Mouse (Mus musculus) right cerebral cortex, adult 18-20 months (tissue): ENCODE measurements around the gene Tmem140.

Source experiments
- DNase-seq: peaks from one replicate; pipeline ENCODE4 v3.0.0; 2022; ENCODE audit warnings: mixed read lengths

Gene Tmem140

GRCm38 (mm10) chr6:34862791-34863403 lies at the start of gene Tmem140:
Tmem140 (plus strand) TSS chr6:34863146.
- no peak for DNase-seq

DNA sequence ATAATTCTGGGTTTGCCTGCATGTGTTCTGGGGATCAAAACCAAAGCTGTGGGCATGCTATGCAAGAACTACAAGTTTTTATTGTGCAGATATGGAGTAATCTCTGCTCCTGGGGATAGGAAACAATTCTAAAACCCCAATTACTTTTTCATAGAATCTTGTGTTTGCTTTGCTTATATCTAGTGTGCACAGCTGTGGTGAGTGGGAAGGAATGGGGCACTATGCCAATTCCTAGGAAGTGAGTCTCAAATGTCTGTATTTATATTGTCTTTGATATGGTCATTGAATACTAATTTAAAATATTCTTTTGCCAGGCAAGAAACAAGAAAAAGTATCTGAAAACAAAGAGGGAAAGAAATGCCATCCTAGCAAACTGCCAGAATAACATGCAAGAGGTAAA lies 38.5 kb upstream of the Tmem140 start:
- DNase-seq, result peak; percentile 14

DNA sequence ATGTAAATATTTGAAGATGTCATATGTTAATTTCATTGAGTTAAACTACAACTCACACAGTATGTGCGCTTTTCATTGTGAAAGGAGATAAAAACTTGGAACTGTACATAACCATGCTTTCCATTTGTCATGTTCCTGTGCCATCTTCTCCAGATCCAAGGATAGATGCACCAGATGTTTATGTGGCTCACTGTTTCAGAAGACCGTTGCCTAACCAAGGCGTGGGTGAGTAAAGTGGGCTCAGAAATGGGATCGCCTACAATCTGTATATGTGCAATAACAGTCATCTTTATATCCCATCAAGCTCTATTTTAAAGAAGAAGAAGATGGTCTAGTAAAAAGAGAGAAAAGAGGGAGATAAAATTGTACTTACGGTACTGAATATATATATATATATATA lies 30.6 kb upstream of the Tmem140 start:
- peak; percentile 54 for DNase-seq

DNA sequence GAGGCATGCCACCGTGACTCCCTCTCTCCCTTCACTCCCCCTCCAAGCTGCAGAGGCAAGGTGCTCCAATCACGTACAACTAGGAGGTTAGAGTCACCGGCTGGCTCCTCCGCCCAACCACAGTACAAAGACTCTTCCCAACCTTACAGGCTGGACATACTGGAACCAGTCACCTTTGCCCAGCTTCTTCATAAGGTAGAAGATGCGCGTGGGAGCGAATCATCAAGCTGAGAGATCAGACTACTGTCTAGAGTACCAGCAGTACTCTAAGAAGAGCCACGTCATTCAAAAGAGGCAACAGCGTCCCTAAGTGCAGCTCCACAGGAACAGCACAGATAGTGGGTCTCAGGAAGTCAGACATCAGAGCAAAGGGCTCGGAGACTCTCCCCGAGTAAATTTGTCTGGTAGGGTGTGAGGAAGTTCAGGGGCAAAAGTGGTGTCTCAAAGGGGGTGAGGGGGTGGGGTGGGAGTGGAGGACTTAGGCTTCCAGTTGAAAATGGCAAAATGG lies 1.3 kb upstream of the Tmem140 start:
- DNase-seq, result no peak

DNA sequence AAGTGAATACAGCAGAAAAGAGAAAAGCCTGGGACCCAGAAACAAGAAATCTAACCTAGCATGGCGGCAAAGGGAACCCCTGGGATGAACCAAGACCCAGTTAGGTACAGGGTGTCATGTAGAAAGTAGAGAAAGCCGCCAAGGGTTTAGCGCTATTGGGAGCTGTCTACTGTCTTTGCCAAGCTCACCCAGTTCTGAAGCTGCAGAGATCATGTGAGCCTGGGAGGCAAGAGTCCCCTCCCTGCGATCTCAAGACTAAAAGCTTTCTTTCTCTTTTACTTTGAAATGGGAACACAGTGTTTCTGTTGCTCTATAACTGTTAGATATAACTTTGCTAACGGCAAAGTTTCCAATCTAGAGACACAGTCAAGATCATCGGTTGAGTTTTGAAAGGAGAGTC lies 565 bp upstream of the Tmem140 start:
- DNase-seq, result no peak

DNA sequence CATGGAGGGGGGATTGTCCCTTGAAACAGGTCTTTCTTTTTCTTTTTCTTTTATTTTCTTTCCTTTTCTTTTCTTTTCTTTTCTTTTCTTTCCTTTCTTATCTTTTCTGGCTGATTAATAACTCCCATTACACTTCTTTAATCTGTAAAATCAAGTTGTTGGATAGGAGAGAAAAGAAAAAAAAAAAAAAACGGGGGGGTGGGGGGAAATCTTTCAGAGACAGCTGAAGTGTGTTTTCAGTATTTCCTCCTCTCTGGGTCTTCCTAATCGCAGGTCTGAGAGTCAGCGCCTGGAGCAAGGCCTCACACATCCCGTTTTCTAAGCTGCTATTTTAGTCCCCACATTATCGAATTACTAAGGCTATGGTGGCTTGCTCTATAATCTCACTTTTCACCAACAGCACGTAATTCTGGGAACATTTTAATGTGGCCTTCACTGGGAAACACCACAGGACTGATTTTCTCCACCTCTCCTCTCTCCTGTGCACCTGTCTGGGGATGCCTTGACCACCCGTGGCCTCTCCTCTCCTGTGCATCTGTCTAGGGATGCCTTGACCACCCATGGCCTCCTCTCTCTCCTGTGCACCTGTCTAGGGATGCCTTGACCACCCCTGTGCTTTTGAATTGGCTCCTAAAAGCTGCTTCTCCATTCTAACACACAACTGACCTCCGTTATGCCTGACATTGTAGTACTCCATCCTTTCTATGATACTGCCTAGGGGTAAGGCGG lies 1.0 kb downstream of the Tmem140 start:
- no peak for DNase-seq

GRCm38 (mm10) chr6:34865213-34865612 lies 2.3 kb downstream of the Tmem140 start:
- no peak for DNase-seq

DNA sequence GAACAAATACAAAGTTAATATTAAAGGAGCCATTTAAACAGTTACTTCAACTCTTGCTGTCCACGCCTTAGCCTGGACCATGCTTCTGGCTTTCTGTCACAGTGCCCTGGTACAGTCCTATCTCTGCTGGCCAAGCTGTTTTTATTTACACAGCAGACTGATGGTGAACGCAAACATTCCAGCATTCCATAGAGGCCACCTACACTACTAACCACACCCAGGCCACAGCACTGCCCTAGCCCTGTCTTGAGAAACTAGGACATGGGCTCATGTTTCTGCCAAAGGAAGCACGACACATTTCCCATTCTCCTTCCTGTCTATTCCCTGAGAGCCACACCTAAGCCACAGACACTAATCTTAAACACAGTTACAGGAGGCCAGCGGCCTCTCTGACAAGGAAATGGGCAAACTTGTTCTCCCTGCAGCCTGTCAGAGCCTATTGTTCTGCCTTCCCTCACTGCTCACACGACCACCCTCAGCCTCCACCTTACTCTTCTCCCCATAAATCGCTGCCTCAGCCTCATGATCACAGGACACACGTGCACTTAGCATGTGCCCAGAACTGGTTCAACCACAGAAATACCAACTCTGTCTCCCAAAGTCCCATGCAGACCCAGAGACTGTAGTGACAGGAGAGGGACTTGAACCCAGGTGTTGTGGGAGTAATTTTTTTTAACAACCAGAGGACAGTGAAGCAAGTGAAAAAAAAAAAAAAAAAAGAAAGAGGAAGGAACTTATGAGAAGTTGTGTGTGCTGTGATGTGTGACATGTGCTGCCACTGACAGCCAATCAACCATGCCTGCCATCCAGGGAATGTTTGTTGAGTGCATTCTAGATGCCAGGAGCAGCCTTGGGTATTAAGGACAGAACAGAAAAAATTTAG lies 3.0 kb downstream of the Tmem140 start:
- DNase-seq, result no peak

DNA sequence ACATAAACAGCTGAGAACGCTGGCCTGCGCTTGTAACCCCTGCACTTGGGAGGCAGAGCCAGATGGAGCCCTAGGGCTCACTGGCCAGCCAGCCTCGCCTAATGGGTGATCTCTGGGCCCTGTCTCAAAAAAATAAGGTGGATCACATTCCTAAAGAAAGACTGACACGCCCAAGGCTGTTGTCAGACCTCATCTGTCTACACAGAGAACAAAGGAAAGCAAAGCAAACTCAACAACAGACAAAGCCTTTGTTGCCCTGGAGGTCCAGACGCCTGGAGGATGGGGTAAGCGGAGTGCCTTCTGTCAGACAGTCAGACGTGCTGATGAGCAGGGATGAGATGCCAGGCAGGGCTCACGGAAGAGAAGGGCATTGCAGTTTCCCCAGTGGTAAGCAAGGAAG lies 3.8 kb downstream of the Tmem140 start:
- DNase-seq, result no peak

DNA sequence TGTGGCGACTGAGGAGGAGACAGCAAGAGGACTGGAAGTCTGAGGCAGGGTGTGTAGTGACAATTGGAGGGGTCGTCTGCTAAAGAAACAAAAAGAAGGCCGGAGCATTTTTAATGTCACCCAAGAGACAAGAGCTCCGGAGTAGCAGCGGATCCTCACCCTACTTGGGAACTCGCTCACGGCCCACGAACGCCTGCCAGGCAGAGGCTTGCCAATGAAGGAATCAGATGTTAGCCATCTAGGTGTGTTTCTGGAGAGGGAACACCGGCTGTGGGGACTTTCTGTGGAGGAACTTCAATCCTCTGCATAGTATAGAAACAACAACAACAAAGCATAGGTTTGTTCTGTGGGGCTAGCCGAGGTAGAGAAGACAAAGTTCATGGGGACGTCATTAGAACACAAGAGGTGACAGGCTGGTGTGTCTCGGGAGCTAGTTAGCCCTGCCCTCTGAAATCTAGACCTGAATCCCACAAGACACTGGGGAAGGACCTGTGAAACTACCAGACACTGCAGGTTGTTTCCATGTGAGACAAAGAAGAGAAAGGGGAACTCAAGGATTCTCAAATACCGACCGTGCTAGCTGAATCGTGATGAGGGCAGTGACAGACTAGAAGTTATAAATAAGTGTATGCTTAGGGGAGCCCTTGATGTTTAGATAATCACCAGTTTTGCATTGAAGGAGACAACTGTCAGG lies 4.5 kb downstream of the Tmem140 start:
- no peak for DNase-seq

DNA sequence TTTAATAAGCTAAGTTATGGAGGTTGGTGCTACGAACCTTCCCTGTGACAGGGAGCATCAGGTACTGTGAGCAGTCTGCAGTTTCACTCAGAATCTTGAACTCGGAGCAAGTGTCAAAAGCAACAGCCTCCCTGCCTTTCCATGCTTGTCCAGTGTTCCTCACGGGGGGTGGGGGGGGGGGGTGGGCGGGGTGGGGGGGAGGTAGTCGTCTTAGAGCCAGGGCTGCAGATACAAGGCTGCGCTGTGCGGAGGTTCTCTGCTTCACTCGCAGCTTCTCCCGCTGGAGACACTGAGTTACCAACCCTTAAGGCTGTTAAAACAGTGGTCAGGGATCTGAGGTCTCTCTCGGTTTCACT lies 5.0 kb downstream of the Tmem140 start:
- no peak for DNase-seq

- no peak for DNase-seq
Measured at GRCm38 (mm10) chr6:34868507-34869217, 5.7 kb downstream of the Tmem140 start.

DNA sequence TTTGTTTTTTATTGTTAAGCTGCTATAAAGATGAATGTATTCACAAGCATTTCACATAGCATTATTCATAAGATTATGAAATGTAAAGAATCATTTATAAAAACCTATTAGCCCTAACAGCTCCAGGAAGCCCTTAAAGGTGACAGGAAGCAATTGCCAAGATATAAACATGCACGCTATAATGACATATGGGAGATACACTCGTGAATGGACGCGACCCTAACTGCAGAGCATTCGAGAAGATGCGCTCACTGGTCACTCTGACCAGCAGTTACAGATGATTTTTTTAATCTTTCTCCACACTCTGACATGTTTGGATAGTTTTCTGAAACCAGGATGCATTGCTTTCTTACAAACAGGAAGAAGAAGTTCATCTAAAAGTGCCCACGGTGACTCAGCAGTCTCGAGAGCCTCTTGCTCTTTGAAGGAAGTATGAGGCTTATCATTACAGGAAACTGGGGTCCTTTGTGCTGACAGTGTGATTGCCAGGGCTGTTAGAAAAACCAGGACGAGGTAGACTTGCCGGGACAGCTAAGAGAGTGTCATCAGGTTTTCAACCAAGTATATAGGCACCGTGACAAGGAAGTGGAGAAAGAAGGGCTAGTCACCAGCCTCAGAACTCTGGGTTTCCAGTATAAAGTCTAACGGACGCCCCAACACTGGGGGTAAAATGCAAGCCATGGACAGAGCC lies 6.4 kb downstream of the Tmem140 start:
- no peak for DNase-seq

DNA sequence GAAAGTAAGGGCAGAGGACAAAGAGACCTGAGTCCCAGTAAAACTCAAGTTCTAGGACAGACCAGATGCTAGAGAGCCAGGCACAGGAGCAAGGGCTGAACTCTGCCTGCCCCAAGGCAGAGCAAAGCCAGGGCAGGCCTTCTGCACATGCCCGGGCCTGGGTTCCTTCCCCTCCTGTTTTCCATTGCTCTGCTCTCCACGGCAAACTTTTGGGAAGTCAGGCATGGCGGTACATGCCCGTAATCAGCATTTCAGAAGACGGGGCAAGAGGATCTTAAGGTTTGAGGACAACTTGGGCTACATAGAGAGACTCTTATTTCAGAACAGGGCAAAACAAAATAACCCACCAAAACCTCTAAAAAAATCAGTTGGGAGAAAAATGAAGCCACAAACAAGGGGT lies 7.2 kb downstream of the Tmem140 start:
- no peak for DNase-seq

- no peak for DNase-seq
Measured at GRCm38 (mm10) chr6:34870724-34871123, 7.8 kb downstream of the Tmem140 start.

GRCm38 (mm10) chr6:34871929-34872328 lies 9.0 kb downstream of the Tmem140 start:
- DNase-seq, result no peak

GRCm38 (mm10) chr6:34872871-34873270 lies 9.9 kb downstream of the Tmem140 start:
- DNase-seq, result no peak

- DNase-seq, result no peak
Measured at GRCm38 (mm10) chr6:34874101-34874921, 11.4 kb downstream of the Tmem140 start.

DNA sequence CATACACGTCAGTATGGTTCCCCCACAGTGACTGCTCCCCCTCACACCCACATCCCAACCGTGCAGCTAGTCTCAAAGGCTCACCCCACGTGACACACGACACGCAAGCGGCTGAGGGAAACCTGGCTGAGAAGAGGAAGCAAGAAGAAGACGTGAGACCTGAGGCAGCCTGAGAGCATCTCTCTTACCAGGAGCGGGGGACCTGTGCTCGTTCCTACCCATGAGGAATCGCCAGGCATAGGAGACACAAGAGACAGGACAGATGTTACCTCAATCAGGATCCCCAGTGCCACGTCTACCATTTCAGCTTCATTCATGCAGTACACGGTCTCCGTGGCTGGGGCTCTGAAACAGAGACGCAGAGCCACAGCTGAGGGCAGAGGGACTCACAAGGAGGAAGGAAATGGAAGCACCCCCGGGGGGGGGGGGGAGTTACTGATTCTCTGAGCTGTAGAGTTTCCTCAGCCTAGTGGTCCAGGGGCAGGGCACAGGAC lies 12.4 kb downstream of the Tmem140 start:
- DNase-seq, result peak; percentile 56
